Mouse (Mus musculus): ENCODE data around the gene Six1. TPM values are rescaled to one million over a fixed set of nuclear protein-coding genes. Genes with fewer than 3 reads are reported as not detected.
A peak's percentile ranks its signal among the peaks of the same experiment; 100 is the strongest.

Six1 gene
- polyA plus RNA-seq, 1 experiment from 2014 or later, result 4.5 TPM

DNA sequence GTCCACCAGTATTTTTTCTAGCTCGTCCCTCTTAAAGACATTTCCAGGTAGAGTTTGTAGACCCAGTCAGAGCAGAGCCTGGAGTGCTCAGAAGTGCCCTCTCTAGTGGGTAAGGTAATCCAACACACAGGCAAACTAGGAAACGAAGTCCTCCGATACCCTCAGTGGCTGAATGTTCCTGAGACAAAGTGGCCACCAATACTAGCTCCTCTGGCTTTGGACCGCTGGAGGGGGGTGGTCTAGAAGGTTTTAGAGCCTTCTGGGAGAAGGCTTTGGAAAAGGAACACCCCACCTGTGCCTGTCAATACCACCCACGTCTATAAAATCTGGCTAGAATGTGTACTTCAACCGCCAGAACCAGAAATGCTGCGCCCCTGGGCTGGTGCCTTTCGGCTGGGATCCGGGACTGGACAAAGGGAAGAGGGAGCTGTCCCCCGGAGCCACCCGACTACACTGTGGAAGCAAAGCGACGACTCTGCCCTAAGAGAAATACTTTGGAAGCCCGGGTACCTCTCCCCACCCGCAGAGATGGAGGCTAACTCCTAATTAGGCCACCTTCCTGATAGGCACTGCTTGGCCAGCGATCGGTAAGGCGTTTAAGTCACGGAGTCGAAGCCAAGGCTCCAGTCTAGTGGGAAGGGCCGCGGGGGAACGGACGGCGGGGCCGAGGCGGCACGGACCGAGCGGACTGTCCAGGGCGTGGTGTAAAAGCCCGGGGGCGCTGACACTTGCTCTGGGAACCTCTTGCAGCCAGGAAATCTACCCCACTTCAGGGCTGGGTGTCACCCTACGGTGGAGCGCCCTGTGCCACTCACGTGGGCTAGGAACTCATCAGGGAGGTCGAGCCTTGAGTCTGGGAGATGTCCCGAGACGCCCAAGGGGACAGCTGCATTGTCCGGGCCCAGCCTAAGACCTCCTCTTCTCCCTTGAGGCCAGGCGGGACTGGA is 14.4 kb downstream of the Six1 start:
- no peak for ATAC-seq (replicated peaks; ENCODE audit: extremely low read depth, insufficient read depth, low FRiP score)
- no peak overlapping the region for H3K9ac ChIP-seq (ENCODE audit: low read length)
- peaks cover 66% of the 10 kb centered on the region for H3K27me3 ChIP-seq (ENCODE audit: control insufficient read depth, insufficient read depth, low read length)
- H3K4me2 ChIP-seq (ENCODE audit: low read depth, low read length), result peak overlapping the region; percentile 25; the same call in 1 of the 2 replicates
- H3K27ac ChIP-seq (ENCODE audit: low read length), result no peak overlapping the region
- H3K36me3 ChIP-seq (ENCODE audit: control insufficient read depth, insufficient read depth), result no peaks in the 10 kb centered on the region
- no peaks in the 10 kb centered on the region for H3K9me3 ChIP-seq (replicated peaks; ENCODE audit: control insufficient read depth, low read length)
- peaks cover 3% of the 10 kb centered on the region; the same call in 1 of the 2 replicates for H3K4me1 ChIP-seq (ENCODE audit: control insufficient read depth, insufficient read depth, low read length)
- 3% methylated on average over 41 of the region's 41 CpGs for WGBS
- peak overlapping the region; percentile 10; the same call in 1 of the 2 replicates for H3K4me3 ChIP-seq (ENCODE audit: low read length)

DNA sequence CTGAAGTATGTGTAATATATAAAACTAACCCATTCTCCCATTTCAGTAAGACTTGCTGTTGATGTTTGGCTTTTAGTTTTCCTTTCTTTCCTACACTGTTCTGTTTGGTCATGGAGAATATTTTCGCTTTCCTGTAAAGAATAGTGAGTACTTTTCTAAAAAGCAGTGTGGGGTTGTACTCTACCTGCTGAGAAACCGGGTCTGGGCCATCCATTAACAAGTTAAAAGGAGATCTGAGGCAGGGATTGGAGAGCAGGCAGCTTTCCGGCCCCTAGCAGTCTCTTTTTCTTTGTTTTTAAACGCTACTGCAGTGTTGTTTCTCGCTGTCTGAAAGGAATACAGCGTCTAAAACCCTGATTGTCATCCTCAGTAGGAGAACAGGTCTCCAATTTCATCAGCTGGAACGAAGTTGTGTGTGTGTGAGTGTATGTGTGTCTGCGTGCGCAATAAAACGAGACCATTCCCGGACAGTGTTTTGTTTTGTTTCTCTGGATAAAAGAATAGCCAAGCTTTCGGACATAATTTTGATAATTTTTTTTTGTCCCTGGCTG is 15.2 kb downstream of the Six1 start:
- no peak overlapping the region for H3K27ac ChIP-seq (ENCODE audit: low read length)
- H3K36me3 ChIP-seq (ENCODE audit: control insufficient read depth, insufficient read depth), result no peaks in the 10 kb centered on the region
- no peaks in the 10 kb centered on the region for H3K9me3 ChIP-seq (replicated peaks; ENCODE audit: control insufficient read depth, low read length)
- H3K4me1 ChIP-seq (ENCODE audit: control insufficient read depth, insufficient read depth, low read length), result peaks cover 3% of the 10 kb centered on the region; the same call in 1 of the 2 replicates
- no peak overlapping the region for H3K9ac ChIP-seq (ENCODE audit: low read length)
- peaks cover 67% of the 10 kb centered on the region for H3K27me3 ChIP-seq (ENCODE audit: control insufficient read depth, insufficient read depth, low read length)
- no peak overlapping the region for H3K4me3 ChIP-seq (ENCODE audit: low read length)
- 5% methylated on average over 12 of the region's 12 CpGs for WGBS
- no peak for ATAC-seq (replicated peaks; ENCODE audit: extremely low read depth, insufficient read depth, low FRiP score)
- H3K4me2 ChIP-seq (ENCODE audit: low read depth, low read length), result no peak overlapping the region

DNA sequence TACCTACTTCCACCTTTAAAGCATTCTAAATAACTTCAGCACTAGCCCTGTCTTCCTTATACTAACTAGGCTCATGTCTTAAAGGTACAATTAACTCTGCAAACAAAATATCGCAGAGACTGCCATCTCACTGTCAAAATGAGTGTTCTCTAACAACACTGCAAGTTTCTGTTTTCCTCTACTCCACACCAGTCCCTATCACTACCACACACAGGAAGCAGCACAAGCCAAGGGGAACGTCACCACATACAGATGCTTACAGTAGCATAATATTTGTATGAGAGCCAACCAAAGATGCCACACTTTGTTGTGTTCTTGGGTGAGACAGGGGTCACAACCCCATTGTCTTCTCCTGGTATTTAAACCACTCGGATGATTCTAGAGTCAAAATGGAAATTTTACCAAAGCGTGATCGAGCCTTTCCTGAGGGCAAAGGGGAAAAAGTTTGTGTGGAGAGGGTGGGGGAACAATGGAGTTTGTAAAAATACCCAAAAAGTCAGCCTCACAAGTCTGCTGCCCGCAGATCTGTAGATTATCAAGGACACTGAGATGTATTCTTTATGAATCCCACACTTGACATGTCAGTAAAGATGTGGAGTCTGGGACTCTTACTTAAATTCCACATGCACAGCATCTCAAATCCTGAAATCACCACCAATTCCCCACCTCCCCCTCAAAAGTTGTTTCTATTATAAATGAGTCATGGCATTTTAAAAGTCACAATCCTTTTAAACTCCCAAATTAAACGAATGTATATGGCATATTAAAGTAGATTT is 16.1 kb downstream of the Six1 start:
- WGBS, result 15% methylated on average over 7 of the region's 7 CpGs
- no peak overlapping the region for H3K4me2 ChIP-seq (ENCODE audit: low read depth, low read length)
- H3K4me1 ChIP-seq (ENCODE audit: control insufficient read depth, insufficient read depth, low read length), result peaks cover 3% of the 10 kb centered on the region; the same call in 1 of the 2 replicates
- no peaks in the 10 kb centered on the region for H3K36me3 ChIP-seq (ENCODE audit: control insufficient read depth, insufficient read depth)
- H3K9ac ChIP-seq (ENCODE audit: low read length), result no peak overlapping the region
- H3K27me3 ChIP-seq (ENCODE audit: control insufficient read depth, insufficient read depth, low read length), result peaks cover 65% of the 10 kb centered on the region
- H3K4me3 ChIP-seq (ENCODE audit: low read length), result no peak overlapping the region
- ATAC-seq (replicated peaks; ENCODE audit: extremely low read depth, insufficient read depth, low FRiP score), result no peak
- H3K9me3 ChIP-seq (replicated peaks; ENCODE audit: control insufficient read depth, low read length), result no peaks in the 10 kb centered on the region
- H3K27ac ChIP-seq (ENCODE audit: low read length), result no peak overlapping the region

- H3K36me3 ChIP-seq (ENCODE audit: control insufficient read depth, insufficient read depth), result no peaks in the 10 kb centered on the region
- peaks cover 3% of the 10 kb centered on the region; the same call in 1 of the 2 replicates for H3K4me1 ChIP-seq (ENCODE audit: control insufficient read depth, insufficient read depth, low read length)
- H3K9ac ChIP-seq (ENCODE audit: low read length), result no peak overlapping the region
- peak; percentile 47; the same call in 1 of the 2 replicates for ATAC-seq (replicated peaks; ENCODE audit: extremely low read depth, insufficient read depth, low FRiP score)
- H3K27ac ChIP-seq (ENCODE audit: low read length), result no peak overlapping the region; the same call in 1 of the 2 replicates
- H3K27me3 ChIP-seq (ENCODE audit: control insufficient read depth, insufficient read depth, low read length), result peaks cover 59% of the 10 kb centered on the region
- H3K4me2 ChIP-seq (ENCODE audit: low read depth, low read length), result peak overlapping the region; percentile 48
- no peaks in the 10 kb centered on the region for H3K9me3 ChIP-seq (replicated peaks; ENCODE audit: control insufficient read depth, low read length)
- peak overlapping the region; percentile 25 for H3K4me3 ChIP-seq (ENCODE audit: low read length)
- WGBS, result 9% methylated on average over 40 of the region's 43 CpGs
These were observed 18.5 kb downstream of the Six1 start for GRCm38 (mm10) chr12:73034901-73035895.

GRCm38 (mm10) chr12:73032665-73033064 is 21.0 kb downstream of the Six1 start:
- Histone ChIP-seq H3K4me2 (ENCODE audit: low read depth, low read length) (no peak overlapping the region), H3K4me1 (ENCODE audit: control insufficient read depth, insufficient read depth, low read length) (peaks cover 3% of the 10 kb centered on the region; the same call in 1 of the 2 replicates), H3K9me3 (replicated peaks; ENCODE audit: control insufficient read depth, low read length) (no peaks in the 10 kb centered on the region), H3K27me3 (ENCODE audit: control insufficient read depth, insufficient read depth, low read length) (peaks cover 36% of the 10 kb centered on the region), H3K9ac (ENCODE audit: low read length) (no peak overlapping the region), H3K36me3 (ENCODE audit: control insufficient read depth, insufficient read depth) (no peaks in the 10 kb centered on the region), H3K4me3 (ENCODE audit: low read length) (no peak overlapping the region), H3K27ac (ENCODE audit: low read length) (no peak overlapping the region)
- no peak for ATAC-seq (replicated peaks; ENCODE audit: extremely low read depth, insufficient read depth, low FRiP score)
- WGBS, result 80% methylated on average over 3 of the region's 3 CpGs

GRCm38 (mm10) chr12:73031315-73031714 is 22.4 kb downstream of the Six1 start:
- no peaks in the 10 kb centered on the region for H3K36me3 ChIP-seq (ENCODE audit: control insufficient read depth, insufficient read depth)
- H3K4me2 ChIP-seq (ENCODE audit: low read depth, low read length), result no peak overlapping the region
- peaks cover 3% of the 10 kb centered on the region; the same call in 1 of the 2 replicates for H3K4me1 ChIP-seq (ENCODE audit: control insufficient read depth, insufficient read depth, low read length)
- ATAC-seq (replicated peaks; ENCODE audit: extremely low read depth, insufficient read depth, low FRiP score), result no peak
- H3K9ac ChIP-seq (ENCODE audit: low read length), result no peak overlapping the region
- no peak overlapping the region for H3K4me3 ChIP-seq (ENCODE audit: low read length)
- peaks cover 27% of the 10 kb centered on the region for H3K27me3 ChIP-seq (ENCODE audit: control insufficient read depth, insufficient read depth, low read length)
- H3K27ac ChIP-seq (ENCODE audit: low read length), result no peak overlapping the region
- H3K9me3 ChIP-seq (replicated peaks; ENCODE audit: control insufficient read depth, low read length), result no peaks in the 10 kb centered on the region
- WGBS, result 48% methylated on average over 4 of the region's 4 CpGs

DNA sequence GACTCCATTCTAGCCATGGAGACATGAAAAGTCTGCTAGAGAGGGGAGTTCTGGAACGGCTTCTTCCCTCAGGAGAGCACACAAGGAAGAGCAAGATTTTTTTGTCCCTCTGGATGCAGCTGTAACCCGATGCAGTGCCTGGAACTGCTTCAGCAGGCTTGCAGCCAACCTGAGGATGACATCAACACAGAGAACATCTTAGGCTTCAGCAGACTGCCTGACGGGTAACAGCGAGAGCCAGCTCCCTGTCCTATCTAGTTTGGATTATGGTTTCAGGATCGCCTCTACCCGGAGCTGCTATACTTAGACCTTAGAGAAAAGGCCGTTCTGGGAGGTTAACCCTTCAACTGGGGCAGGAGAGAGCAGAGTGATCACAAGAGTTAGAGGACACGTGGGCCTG is 28.2 kb downstream of the Six1 start:
- peak; percentile 90 for ATAC-seq (replicated peaks; ENCODE audit: extremely low read depth, insufficient read depth, low FRiP score)
- Histone ChIP-seq H3K9ac (ENCODE audit: low read length) (no peak overlapping the region), H3K27me3 (ENCODE audit: control insufficient read depth, insufficient read depth, low read length) (no peaks in the 10 kb centered on the region), H3K4me3 (ENCODE audit: low read length) (no peak overlapping the region), H3K4me1 (ENCODE audit: control insufficient read depth, insufficient read depth, low read length) (peaks cover 4% of the 10 kb centered on the region; the same call in 1 of the 2 replicates), H3K27ac (ENCODE audit: low read length) (peak overlapping the region; percentile 64; the same call in 1 of the 2 replicates), H3K36me3 (ENCODE audit: control insufficient read depth, insufficient read depth) (no peaks in the 10 kb centered on the region), H3K4me2 (ENCODE audit: low read depth, low read length) (peak overlapping the region; percentile 15; the same call in 1 of the 2 replicates), H3K9me3 (replicated peaks; ENCODE audit: control insufficient read depth, low read length) (no peaks in the 10 kb centered on the region)
- WGBS, result 22% methylated on average over 8 of the region's 8 CpGs

DNA sequence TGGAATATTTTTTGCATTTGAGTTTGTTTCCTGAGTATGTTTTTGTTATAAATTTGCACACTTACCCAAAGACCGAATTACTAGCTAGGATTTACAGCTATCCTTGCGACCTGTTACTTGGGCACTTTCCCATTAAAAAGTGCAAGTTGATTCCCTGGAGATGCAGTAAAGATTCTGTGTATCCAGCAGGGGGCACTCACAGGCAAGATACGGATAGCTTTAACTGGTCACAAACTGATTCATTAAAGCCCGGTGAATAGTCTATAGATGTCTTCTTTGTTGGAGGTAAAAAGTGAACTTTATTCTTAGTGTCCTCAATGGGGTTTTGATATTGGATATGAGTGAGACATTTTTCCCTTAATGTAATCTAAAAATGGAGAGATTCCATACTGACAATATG is 32.7 kb downstream of the Six1 start:
- Histone ChIP-seq H3K27me3 (ENCODE audit: control insufficient read depth, insufficient read depth, low read length) (no peaks in the 10 kb centered on the region), H3K4me3 (ENCODE audit: low read length) (no peak overlapping the region), H3K36me3 (ENCODE audit: control insufficient read depth, insufficient read depth) (no peaks in the 10 kb centered on the region), H3K9ac (ENCODE audit: low read length) (no peak overlapping the region), H3K27ac (ENCODE audit: low read length) (no peak overlapping the region), H3K4me1 (ENCODE audit: control insufficient read depth, insufficient read depth, low read length) (peaks cover 4% of the 10 kb centered on the region; the same call in 1 of the 2 replicates), H3K9me3 (replicated peaks; ENCODE audit: control insufficient read depth, low read length) (no peaks in the 10 kb centered on the region), H3K4me2 (ENCODE audit: low read depth, low read length) (no peak overlapping the region)
- WGBS, result 7% methylated on average over 4 of the region's 4 CpGs
- ATAC-seq (replicated peaks; ENCODE audit: extremely low read depth, insufficient read depth, low FRiP score), result no peak

Data from heart, embryonic 16.5 days (tissue).